Mouse (Mus musculus) heart, embryonic 11.5 days (tissue): ENCODE measurements around the gene Frs3. TPM values are rescaled to one million over a fixed set of nuclear protein-coding genes. Genes with fewer than 3 reads are reported as not detected.

Experiments
- ATAC-seq: fragments of 200-750 bp; cut with Nextera tagmentation; replicated peaks from 2 replicates; pipeline ENCODE4 v1.8.0; 2017; ENCODE audit warnings: moderate library complexity; ENCODE audit not compliant: insufficient number of reproducible peaks, low FRiP score, low TSS enrichment
- H3K27ac ChIP-seq: fragments of 300-500 bp; sonication (generic); 2 replicates; pipeline ENCODE4 v1.5.1; 2014; ENCODE audit warnings: mild to moderate bottlenecking, low read depth, low read length
- H3K27me3 ChIP-seq: fragments of 300-500 bp; sonication (generic); 2 replicates; pipeline ENCODE4 v1.6.1; 2014; ENCODE audit warnings: mild to moderate bottlenecking, low read length, mixed read lengths; ENCODE audit not compliant: control insufficient read depth, insufficient read depth
- H3K36me3 ChIP-seq: fragments of 300-500 bp; sonication (generic); 2 replicates; pipeline ENCODE4 v1.6.1; 2014; ENCODE audit warnings: mild to moderate bottlenecking, low read length, moderate library complexity, mixed read lengths; ENCODE audit not compliant: control insufficient read depth, insufficient read depth
- H3K4me1 ChIP-seq: fragments of 300-500 bp; sonication (generic); 2 replicates; pipeline ENCODE4 v1.6.1; 2014; ENCODE audit warnings: low read length; ENCODE audit not compliant: control insufficient read depth, insufficient read depth
- H3K4me2 ChIP-seq: fragments of 300-500 bp; sonication (generic); 2 replicates; pipeline ENCODE4 v1.6.1; 2014; ENCODE audit warnings: mild to moderate bottlenecking, moderate library complexity
- H3K4me3 ChIP-seq: fragments of 300-500 bp; sonication (generic); 2 replicates; pipeline ENCODE4 v1.5.1; 2014; ENCODE audit warnings: low read depth, low read length
- H3K9ac ChIP-seq: fragments of 300-500 bp; sonication (generic); 2 replicates; pipeline ENCODE4 v1.6.1; 2014; ENCODE audit warnings: mild to moderate bottlenecking, low read depth, low read length, moderate library complexity
- H3K9me3 ChIP-seq: fragments of 300-500 bp; sonication (generic); replicated peaks from 2 replicates; pipeline ENCODE4 v1.6.1; 2016; ENCODE audit warnings: low read length; ENCODE audit not compliant: control insufficient read depth
- WGBS: fragments of 180-500 bp; shearing (Covaris S2); extraction: QIAGEN DNeasy Blood & Tissue Kit; methylation state at CpG from one replicate; pipeline ENCODE4 v1.1.7; 2014; ENCODE audit not compliant: insufficient replicate concordance; 5-methylcytosine and 5-hydroxymethylcytosine counted together
- polyA plus RNA-seq: library from polyadenylated mRNA; unstranded; fragments of >200 nt; fragmentation: Nextera tagmentation; extraction: Ambion mirVana; gene quantifications from 2 replicates; pipeline ENCODE4 v1.2.1, GENCODE M21; 2014

Gene Frs3
- polyA plus RNA-seq, 1 experiment from 2014 or later: 2.2 TPM

DNA sequence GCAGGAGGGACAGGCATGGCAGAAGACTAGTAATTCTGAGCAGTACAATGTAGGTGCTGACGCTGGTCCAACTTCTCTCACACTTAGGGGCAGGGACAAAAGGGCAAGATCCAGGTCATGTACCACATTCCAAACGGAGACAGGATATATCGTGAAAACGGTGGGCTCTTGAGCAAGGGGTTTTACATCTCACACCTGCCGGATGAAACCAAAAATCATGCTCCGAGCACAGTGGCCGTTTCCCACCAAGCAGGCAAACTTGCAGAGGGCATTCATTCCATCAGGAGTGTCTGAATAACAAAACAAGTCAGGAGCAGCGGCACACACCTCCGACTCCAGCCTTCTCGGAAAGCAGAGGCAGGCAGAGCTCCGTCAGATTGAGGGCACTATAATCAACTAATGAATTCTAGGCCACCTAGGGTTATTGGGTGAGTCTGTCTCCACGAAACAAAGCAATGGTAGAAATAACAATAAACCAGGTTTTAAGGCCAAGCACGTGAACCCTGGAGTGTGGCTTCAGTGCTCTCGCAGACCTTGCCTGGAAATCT lies 46.8 kb downstream of the Frs3 start:
- Histone ChIP-seq H3K36me3 (no peaks in the 10 kb centered on the region), H3K9ac (no peak overlapping the region), H3K27ac (no peak overlapping the region), H3K9me3 (no peaks in the 10 kb centered on the region), H3K27me3 (no peaks in the 10 kb centered on the region), H3K4me1 (peaks cover 19% of the 10 kb centered on the region), H3K4me3 (no peak overlapping the region), H3K4me2 (no peak overlapping the region)
- whole genome bisulfite sequencing: 69% methylated on average over 14 of the region's 14 CpGs
- ATAC-seq: no peak

DNA sequence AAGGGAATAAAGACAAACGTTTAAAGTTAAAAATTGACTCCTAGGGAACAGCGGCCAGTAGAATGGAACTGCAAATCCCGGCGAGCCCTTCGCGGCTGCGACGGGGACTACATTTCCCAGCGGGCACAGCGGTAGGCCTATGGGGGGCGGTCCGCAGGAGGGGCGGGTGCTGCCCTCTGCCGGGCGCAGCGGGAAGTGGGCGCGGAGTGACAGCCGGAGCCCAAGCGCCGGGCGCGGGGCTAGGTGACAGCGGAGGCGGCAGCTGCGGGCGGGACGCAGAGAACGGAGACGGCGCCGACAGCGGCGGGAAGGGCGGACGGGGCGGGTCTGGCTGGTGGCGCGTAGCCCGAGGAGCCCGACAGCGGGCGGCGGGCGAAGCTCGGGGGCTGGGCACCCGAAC lies 48.0 kb downstream of the Frs3 start, which contains the start of gene Tfeb:
Gene Tfeb (plus strand): TSS at position 175 of the 400 bp plus-strand sequence.
- peak within 1 kb of the TSS; percentile 87 for H3K4me3 ChIP-seq
- ATAC-seq: peak; percentile 61
- no peaks in the 10 kb centered on the region for H3K9me3 ChIP-seq
- H3K27ac ChIP-seq: peak within 1 kb of the TSS; percentile 88
- H3K27me3 ChIP-seq: no peaks in the 10 kb centered on the region
- H3K4me1 ChIP-seq: peaks cover 27% of the 10 kb centered on the region
- WGBS: under 1% methylated on average over 44 of the region's 47 CpGs
- peak within 1 kb of the TSS; percentile 99 for H3K4me2 ChIP-seq
- H3K36me3 ChIP-seq: no peaks in the 10 kb centered on the region
- peak within 1 kb of the TSS; percentile 87 for H3K9ac ChIP-seq

DNA sequence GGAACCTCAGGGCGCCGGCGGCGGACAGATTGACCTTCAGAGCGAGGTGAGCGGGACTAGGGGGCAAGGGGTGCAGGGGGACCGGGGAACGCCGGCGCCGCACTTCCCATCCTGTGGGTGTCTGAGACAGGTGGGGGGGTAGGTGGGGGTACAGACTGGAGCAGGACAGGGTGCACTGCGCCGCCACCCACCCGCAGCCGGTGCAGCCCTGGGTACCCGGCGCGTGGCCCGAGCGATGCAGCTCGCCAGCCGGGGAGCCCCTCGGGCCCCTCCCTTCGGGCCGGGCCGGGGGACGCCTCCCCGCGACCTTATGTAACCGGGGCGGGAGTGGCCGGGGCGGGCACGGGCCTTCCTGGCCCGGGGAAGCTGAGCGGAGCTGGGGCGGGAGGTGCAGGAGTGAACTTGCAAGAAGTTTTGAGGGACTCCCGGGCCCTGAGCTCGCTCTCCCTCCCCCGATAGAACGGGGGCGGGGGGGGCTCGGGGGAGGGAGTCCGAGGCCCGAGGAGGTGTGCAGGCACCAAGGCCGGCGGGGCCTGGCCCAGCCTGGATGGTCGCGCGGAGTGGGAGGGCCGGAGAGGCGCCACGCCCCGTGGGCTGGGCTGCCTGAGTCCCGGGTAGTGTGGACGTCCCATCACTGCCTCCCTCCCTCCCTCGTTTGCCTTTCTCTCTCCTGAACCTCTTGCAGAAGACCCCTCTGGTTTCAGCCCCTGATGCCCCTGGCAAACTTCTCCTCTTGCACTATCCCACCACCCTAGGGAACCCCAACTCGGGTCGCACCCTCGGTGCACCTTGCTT lies 48.6 kb downstream of the Frs3 start:
- no peaks in the 10 kb centered on the region for H3K9me3 ChIP-seq
- peak overlapping the region; percentile 88 for H3K27ac ChIP-seq
- H3K9ac ChIP-seq: peak overlapping the region; percentile 87
- ATAC-seq: peak; percentile 89
- no peaks in the 10 kb centered on the region for H3K27me3 ChIP-seq
- peak overlapping the region; percentile 99 for H3K4me2 ChIP-seq
- 1% methylated on average over 58 of the region's 60 CpGs for WGBS
- H3K4me3 ChIP-seq: peak overlapping the region; percentile 87
- peaks cover 27% of the 10 kb centered on the region for H3K4me1 ChIP-seq
- no peaks in the 10 kb centered on the region for H3K36me3 ChIP-seq

DNA sequence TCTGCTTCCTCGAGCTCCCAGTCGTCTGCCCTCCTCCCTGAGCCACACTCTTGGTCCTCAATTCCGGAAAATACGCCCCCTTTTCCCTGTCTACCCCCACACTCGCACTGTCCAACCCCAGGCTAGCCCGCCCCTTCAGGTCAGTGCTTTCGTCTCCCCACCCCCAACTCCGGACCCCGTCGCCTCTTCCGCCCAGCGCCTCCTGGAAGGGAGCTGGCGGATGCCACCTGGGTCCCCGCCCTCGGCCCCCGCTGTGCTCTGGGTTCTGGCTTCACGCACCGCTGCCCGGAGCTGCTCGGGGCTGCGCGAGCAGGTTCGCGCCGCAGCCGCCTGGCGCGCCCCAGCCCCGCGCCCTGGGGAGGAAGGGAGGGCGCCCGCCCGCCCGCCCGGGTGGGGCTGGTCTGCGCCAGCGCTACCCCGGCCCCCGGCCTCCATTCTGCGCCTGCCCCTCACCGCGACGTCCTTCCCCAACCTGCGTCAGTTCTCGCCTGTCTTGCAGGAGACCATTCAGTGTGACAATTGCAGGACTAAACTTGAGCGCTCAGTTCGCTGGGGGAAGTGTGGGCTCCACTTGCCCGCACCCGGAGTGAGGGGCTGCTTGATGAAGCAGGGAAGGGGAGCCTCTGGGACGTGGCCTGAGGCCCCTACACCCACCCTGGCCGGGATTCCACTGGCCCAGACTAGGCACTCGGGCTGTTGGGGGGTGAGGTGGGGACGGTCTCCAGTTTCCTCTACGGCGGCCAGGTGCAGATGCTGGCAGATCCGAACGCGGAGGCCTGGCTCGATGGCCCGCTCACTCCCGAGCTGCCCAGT lies 49.4 kb downstream of the Frs3 start:
- Histone ChIP-seq H3K27ac (peak overlapping the region; percentile 88), H3K9ac (peak overlapping the region; percentile 79)
- ATAC-seq: peak; percentile 59

DNA sequence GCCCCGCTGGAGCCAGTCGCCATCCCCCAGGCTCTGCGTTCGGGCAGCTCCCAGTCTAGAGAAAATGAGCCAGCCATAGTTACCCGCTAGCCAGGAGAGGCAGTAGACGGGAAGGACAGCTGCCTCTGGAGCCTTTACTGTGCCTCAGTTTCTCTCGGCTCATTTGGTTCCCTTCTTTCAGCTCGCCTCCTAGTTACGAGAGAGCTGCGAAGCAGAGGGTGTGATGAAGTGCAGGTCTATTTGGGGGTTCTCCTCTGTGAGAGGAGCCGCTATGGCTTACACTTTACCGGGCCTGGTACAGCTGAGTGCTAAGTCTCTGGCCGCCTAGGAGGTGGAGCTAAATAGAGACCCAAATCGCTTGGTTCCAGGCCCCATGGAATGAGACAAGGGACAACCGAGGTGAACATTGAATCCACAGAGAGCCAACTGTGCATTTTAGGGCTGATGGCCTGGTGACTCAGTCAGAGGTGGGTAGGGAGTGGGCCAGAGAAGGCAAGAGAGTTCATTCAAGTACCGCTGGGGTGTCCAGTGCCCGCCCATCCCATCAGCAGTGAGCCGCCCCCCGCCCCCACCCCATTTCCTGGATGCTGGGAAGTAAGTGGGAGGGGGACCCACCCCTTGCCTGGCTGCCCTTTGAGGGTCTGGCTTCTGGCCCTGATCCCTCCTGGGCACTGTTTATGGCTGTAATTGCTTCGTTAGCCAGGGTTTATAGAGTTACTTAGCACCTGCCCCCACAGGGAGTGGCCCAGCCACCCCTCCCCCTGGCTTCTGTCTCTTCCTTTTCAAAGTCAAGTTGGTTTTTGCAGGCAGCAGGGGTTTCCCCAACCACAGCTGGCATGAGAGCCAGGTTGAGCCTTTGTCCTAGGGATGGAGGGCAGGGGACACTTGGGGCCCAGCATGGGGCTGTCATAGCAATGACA lies 50.3 kb downstream of the Frs3 start:
- Histone ChIP-seq H3K4me3 (peak overlapping the region; percentile 87), H3K9me3 (no peaks in the 10 kb centered on the region), H3K27me3 (no peaks in the 10 kb centered on the region), H3K27ac (peak overlapping the region; percentile 88; the same call in 1 of the 2 replicates), H3K4me1 (peaks cover 36% of the 10 kb centered on the region), H3K36me3 (no peaks in the 10 kb centered on the region), H3K4me2 (peak overlapping the region; percentile 99), H3K9ac (peak overlapping the region; percentile 79)
- WGBS: 5% methylated on average over 20 of the region's 20 CpGs
- no peak for ATAC-seq

More for the DNA sequence above, 49.4 kb downstream of the Frs3 start:
- H3K9me3 ChIP-seq: no peaks in the 10 kb centered on the region
- H3K4me2 ChIP-seq: peak overlapping the region; percentile 99
- no peaks in the 10 kb centered on the region for H3K36me3 ChIP-seq
- WGBS: under 1% methylated on average over 49 of the region's 61 CpGs
- H3K4me1 ChIP-seq: peaks cover 31% of the 10 kb centered on the region
- H3K4me3 ChIP-seq: peak overlapping the region; percentile 87
- H3K27me3 ChIP-seq: no peaks in the 10 kb centered on the region

DNA sequence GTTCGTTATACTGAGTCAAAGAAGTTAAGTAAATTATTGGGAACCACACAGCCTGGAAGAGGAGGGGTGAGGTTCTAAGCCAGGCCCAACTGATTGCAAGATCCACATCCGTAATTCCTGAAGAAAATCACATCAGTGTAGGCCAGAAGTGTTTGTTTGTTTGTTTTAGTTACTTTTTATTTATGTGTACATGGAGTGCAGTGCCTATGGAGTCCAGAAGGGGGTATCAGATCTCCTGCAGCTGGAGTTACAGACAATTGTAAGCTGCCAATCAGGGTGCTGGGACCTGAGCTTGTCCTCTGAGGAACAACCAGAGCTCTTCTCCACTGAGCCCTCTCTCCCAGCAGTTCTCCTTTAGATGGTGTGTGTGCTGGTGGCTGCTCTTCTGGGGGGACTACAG lies 51.4 kb downstream of the Frs3 start:
- ATAC-seq: no peak
- Histone ChIP-seq H3K4me2 (no peak overlapping the region), H3K4me3 (no peak overlapping the region), H3K9me3 (no peaks in the 10 kb centered on the region), H3K9ac (no peak overlapping the region), H3K27ac (no peak overlapping the region), H3K4me1 (peaks cover 36% of the 10 kb centered on the region), H3K27me3 (no peaks in the 10 kb centered on the region), H3K36me3 (no peaks in the 10 kb centered on the region)
- 83% methylated on average over 2 of the region's 2 CpGs for WGBS

DNA sequence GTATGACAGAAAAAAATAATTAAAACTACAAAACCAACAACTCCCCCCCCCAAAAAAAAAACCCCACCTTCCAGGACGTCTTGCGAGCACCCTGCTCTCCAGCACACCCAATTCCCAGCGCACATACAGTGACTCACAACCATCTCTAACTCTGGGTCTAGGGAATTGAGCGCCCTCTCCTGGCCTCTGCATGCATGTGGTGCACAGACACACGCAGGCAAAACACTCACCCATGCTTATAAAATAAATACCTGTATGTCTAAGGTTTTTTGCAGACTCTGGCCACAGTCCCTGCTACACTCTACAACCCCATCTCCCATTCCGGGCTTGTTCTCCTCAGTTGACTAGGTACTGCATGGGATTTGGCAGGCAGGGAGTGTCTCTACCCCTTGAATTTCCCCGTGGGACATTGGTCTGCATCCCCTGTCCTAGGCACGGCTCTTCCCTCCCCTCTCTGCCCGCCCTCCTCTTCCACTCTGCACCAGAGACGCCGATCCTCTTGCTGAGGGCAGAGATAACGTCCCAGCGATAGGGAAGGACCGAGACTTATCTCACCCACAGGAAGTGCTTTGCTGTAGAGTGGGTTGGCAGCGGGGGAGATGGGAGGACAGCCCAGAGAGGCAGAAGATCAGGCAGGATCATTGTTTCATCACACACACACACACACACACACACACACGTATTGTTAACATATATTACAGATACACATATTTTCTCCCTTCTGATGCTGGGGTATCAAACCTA lies 54.3 kb downstream of the Frs3 start:
- no peak overlapping the region for H3K9ac ChIP-seq
- no peaks in the 10 kb centered on the region for H3K9me3 ChIP-seq
- peaks cover 36% of the 10 kb centered on the region for H3K4me1 ChIP-seq
- H3K4me3 ChIP-seq: no peak overlapping the region
- WGBS: 15% methylated on average over 16 of the region's 16 CpGs
- peak overlapping the region; percentile 25; the same call in 1 of the 2 replicates for H3K4me2 ChIP-seq
- no peaks in the 10 kb centered on the region for H3K36me3 ChIP-seq
- ATAC-seq: no peak
- peak overlapping the region; percentile 18; the same call in 1 of the 2 replicates for H3K27ac ChIP-seq
- no peaks in the 10 kb centered on the region for H3K27me3 ChIP-seq
